Mouse (Mus musculus): ENCODE results near the gene Taf3. TPM values are rescaled to one million over a fixed set of nuclear protein-coding genes. Genes with fewer than 3 reads are reported as not detected.

Taf3 gene
- polyA plus RNA-seq, 1 experiment from 2014 or later = 8.1 TPM

GRCm38 (mm10) chr2:9962871-9963270 lies 85.5 kb downstream of the Taf3 start:
- ChIA-PET CTCF (interaction anchor here (0.9 to 1.3 kb wide), 3 partner anchors 9 to 29 kb away, joined by 3 read pairs; no protein-coding TSS in a partner anchor), POLR2A (no interaction called here)
- ATAC-seq (no peak), DNase-seq (ENCODE audit: low read depth, low spot score) (no peak)
- no peak for TF ChIP-seq CTCF (IDR thresholded peaks at IDR 0.05)
- H3K27me3 ChIP-seq = no peaks in the 10 kb centered on the region
- in situ Hi-C loops (cut with MboI; ENCODE audit: low pct_unique_long_range_greater_than_20kb) = no loop called here

- TF ChIP-seq CTCF (IDR thresholded peaks at IDR 0.05) = no peak
- no peak for DNase-seq (ENCODE audit: low read depth, low spot score)
- ChIA-PET POLR2A (no interaction called here), CTCF (no interaction called here)
- in situ Hi-C loops (cut with MboI; ENCODE audit: low pct_unique_long_range_greater_than_20kb) = no loop called here
- H3K27me3 ChIP-seq = no peaks in the 10 kb centered on the region
- ATAC-seq = no peak
Measured at GRCm38 (mm10) chr2:9961708-9962107, 86.7 kb downstream of the Taf3 start.

DNA sequence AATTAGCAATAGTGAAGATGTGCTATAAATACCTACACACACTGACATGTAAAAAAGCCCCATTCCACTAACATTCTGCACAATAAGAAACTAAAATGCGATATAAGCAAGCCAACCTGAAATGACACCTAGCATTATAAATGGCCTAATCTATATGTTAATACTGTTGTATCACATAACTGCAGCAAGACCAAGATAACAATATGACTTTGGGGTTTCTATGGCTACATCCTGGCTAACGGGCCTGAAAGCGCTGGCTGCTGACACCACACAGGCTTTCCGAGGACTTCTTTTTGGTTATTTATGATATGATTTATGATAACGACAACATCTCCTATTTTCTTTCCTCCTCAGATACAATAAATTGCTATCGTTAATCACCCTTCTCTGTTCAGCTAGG lies 90.4 kb downstream of the Taf3 start:
- DNase-seq (ENCODE audit: low read depth, low spot score) (no peak), ATAC-seq (no peak)
- TF ChIP-seq CTCF (IDR thresholded peaks at IDR 0.05) = no peak
- ChIA-PET POLR2A (no interaction called here), CTCF (no interaction called here)
- no peaks in the 10 kb centered on the region for H3K27me3 ChIP-seq
- in situ Hi-C loops (cut with MboI; ENCODE audit: low pct_unique_long_range_greater_than_20kb) = no loop called here

DNA sequence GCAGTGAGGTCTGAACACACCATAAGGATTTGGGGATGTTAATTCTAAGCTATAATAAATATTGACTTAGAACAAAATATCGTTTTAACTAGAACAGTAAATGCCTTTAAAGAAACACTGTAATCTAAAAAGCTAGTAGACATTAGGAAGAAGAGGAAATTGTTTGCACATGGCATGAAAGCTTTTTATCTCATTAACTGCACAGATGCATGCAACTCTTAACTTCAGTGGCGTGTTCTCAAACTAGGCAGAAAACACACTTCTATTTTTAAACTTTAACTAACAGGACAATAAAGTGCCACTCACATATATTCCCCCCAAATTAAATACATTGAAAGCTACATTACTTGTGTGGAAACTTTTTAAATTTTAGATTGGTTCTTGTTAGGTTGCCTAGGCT lies 91.8 kb downstream of the Taf3 start:
- ChIA-PET CTCF (interaction anchor here (0.8 kb wide), 2 partner anchors 35 to 53 kb away, joined by 3 read pairs; no protein-coding TSS in a partner anchor), POLR2A (no interaction called here)
- no peaks in the 10 kb centered on the region for H3K27me3 ChIP-seq
- in situ Hi-C loops (cut with MboI; ENCODE audit: low pct_unique_long_range_greater_than_20kb) = no loop called here
- TF ChIP-seq CTCF (IDR thresholded peaks at IDR 0.05) = no peak
- ATAC-seq (no peak), DNase-seq (ENCODE audit: low read depth, low spot score) (no peak)

- H3K27me3 ChIP-seq = no peaks in the 10 kb centered on the region
- in situ Hi-C loops (cut with MboI; ENCODE audit: low pct_unique_long_range_greater_than_20kb) = no loop called here
- DNase-seq (ENCODE audit: low read depth, low spot score) (no peak), ATAC-seq (peak; percentile 88)
- ChIA-PET CTCF (interaction anchor here (0.8 kb wide), 2 partner anchors 36 to 54 kb away, joined by 3 read pairs; no protein-coding TSS in a partner anchor), POLR2A (interaction anchor here (0.6 kb wide), 1 partner anchor 331 kb away, joined by 3 read pairs; no protein-coding TSS in a partner anchor)
- TF ChIP-seq CTCF (IDR thresholded peaks at IDR 0.05) = no peak
Measured at GRCm38 (mm10) chr2:9955576-9956535, 92.5 kb downstream of the Taf3 start.

GRCm38 (mm10) chr2:9946739-9947138 lies 101.7 kb downstream of the Taf3 start:
- POLR2A ChIA-PET = no interaction called here
- TF ChIP-seq CTCF (IDR thresholded peaks at IDR 0.05) = no peak
- in situ Hi-C loops (cut with MboI; ENCODE audit: low pct_unique_long_range_greater_than_20kb) = no loop called here
- no peaks in the 10 kb centered on the region for H3K27me3 ChIP-seq
- ATAC-seq (no peak), DNase-seq (ENCODE audit: low read depth, low spot score) (no peak)
- CTCF ChIA-PET = interaction anchor here (1.3 kb wide), 1 partner anchor 60 kb away, joined by 3 read pairs; no protein-coding TSS in a partner anchor

DNA sequence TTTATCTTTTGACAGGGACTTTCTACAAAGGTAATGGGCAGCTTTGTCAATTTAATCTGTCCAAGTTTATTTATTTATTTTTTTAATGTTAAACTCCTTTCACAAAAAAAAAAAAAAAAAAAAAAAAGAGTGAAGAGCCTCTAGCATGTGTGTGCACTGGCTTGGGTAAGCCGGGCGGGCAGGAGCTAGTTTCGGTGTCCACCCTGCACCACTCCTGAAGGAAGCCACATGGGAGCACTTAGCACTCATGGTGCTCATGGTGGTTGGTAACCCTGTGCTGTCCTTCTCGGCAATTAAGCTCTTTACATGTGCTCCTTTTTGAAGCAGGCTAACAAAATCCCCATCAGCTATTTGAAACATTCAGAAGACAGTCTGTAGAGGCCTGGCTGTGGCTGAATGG lies 102.8 kb downstream of the Taf3 start:
- CTCF ChIA-PET = interaction anchor here (1.1 to 2.5 kb wide), 5 partner anchors 8 to 64 kb away, joined by 3 to 13 read pairs (median 6); no protein-coding TSS in a partner anchor
- in situ Hi-C loops (cut with MboI; ENCODE audit: low pct_unique_long_range_greater_than_20kb) = no loop called here
- no peak for DNase-seq (ENCODE audit: low read depth, low spot score)
- H3K27me3 ChIP-seq = no peaks in the 10 kb centered on the region
- ATAC-seq = no peak
- TF ChIP-seq CTCF (IDR thresholded peaks at IDR 0.05) = no peak
- POLR2A ChIA-PET = no interaction called here

DNA sequence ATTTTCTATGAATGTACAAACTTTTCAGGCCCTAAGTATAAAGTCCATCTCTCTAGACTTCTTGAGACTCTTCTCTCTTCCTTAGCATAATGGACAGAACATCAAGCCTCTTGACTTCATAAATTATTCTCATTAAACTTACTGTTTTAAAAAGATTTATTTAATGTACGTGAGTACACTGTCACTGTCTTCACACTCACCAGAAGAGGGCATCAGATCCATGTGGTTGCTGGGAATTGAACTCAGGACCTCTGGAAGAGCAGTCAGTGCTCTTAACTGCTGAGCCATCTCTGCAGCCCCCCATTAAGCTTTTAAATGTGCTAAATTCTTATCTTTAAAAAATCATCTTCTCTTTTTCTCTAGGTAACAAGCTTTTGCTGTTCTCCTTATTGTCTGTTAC lies 105.4 kb downstream of the Taf3 start:
- DNase-seq (ENCODE audit: low read depth, low spot score) = no peak
- ATAC-seq = no peak
- in situ Hi-C loops (cut with MboI; ENCODE audit: low pct_unique_long_range_greater_than_20kb) = no loop called here
- CTCF ChIA-PET = interaction anchor here (0.7 to 2.5 kb wide), 5 partner anchors 11 to 68 kb away, joined by 3 to 13 read pairs (median 3); no protein-coding TSS in a partner anchor
- POLR2A ChIA-PET = no interaction called here
- H3K27me3 ChIP-seq = no peaks in the 10 kb centered on the region
- peak; percentile 49 for TF ChIP-seq CTCF (IDR thresholded peaks at IDR 0.05)

DNA sequence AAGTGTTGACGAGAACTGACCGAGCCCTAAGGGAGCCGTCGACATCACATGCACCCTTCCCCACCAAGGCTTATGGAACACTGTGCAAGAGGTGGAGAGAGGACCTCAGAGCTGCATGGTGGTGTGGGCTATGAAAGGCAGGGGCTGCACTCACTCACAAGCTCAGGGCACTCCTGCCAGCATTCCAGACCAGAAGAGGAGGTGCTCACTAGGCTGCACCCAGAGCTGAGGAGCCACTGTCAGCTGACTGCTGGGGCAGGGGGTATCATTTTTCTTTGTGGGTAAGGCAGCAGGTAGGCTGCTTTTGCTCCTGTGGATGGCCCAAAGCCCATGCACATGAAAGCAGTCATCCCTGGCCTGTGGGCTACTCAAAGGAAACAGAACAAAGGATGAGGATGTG lies 109.1 kb downstream of the Taf3 start:
- POLR2A ChIA-PET = no interaction called here
- TF ChIP-seq CTCF (IDR thresholded peaks at IDR 0.05) = no peak
- DNase-seq (ENCODE audit: low read depth, low spot score) = no peak
- in situ Hi-C loops (cut with MboI; ENCODE audit: low pct_unique_long_range_greater_than_20kb) = no loop called here
- no peaks in the 10 kb centered on the region for H3K27me3 ChIP-seq
- CTCF ChIA-PET = no interaction called here
- no peak for ATAC-seq

DNA sequence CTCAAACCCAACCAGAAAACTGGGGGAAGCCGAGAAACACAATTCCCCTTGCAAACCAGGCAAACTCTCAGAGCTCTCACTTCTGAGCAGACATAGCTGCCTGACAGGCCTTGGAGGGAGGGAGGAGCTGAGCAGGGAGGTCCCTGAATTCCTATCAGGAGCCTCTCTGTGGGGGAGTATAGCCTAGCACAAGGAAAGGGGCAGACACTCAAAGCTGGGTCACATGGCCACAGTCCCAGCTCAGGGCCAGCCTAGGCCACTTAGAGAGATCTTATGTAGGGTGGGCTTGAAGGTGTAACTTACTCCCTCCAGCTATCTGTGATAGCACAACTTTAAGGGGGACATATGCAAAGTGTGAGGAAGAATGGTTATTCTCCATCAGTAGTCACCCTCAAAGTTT lies 112.4 kb downstream of the Taf3 start:
- no peak for DNase-seq (ENCODE audit: low read depth, low spot score)
- ChIA-PET POLR2A (no interaction called here), CTCF (interaction anchor here (1.4 kb wide), 1 partner anchor 10 kb away, joined by 4 read pairs; no protein-coding TSS in a partner anchor)
- in situ Hi-C loops (cut with MboI; ENCODE audit: low pct_unique_long_range_greater_than_20kb) = no loop called here
- no peak for ATAC-seq
- H3K27me3 ChIP-seq = no peaks in the 10 kb centered on the region
- TF ChIP-seq CTCF (IDR thresholded peaks at IDR 0.05) = no peak

DNA sequence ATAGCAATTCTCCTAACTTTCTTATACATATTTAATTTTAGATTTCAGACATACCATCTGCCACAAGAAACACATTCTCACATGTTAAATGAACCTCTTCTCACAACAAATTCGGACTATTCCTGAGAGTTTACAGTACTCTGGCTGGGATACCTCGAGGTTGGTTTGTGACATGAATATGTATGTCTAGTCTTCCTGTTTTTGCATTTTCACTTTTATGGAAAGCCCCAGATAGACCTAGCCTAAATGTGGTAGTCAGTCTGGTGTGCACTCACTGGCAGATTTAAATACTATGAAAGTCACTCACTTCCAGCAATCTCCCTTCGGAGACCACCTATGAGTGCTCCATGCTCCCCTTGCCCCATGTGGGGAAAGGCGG lies 121.5 kb downstream of the Taf3 start:
- ATAC-seq = no peak
- DNase-seq (ENCODE audit: low read depth, low spot score) = no peak
- TF ChIP-seq CTCF (IDR thresholded peaks at IDR 0.05) = no peak
- H3K27me3 ChIP-seq = no peaks in the 10 kb centered on the region
- in situ Hi-C loops (cut with MboI; ENCODE audit: low pct_unique_long_range_greater_than_20kb) = no loop called here
- POLR2A ChIA-PET = no interaction called here
- CTCF ChIA-PET = interaction anchor here (1.0 kb wide), 1 partner anchor 9 kb away, joined by 4 read pairs; no protein-coding TSS in a partner anchor
